Mouse (Mus musculus) inflammation-experienced regulatory T-cells, adult 6 months (primary cell): ENCODE results near the gene Wdhd1. TPM values are rescaled to one million over a fixed set of nuclear protein-coding genes. Genes with fewer than 3 reads are reported as not detected.

ENCODE experiments used
- ATAC-seq: one replicate; pipeline ENCODE4 v1.8.0; 2017
- polyA plus RNA-seq, 3 experiments: library from polyadenylated mRNA; unstranded; fragments of 100-300 nt; shearing (Covaris generic); gene quantifications; one replicate each; pipeline ENCODE4 v1.2.1; 2017

Gene Wdhd1
- polyA plus RNA-seq, 3 experiments from 2014 or later: 16.0 to 32.0 (median 17.7) TPM

GRCm38 (mm10) chr14:47220231-47221025 is 56.2 kb downstream of the Wdhd1 start:
- ATAC-seq: no peak

DNA sequence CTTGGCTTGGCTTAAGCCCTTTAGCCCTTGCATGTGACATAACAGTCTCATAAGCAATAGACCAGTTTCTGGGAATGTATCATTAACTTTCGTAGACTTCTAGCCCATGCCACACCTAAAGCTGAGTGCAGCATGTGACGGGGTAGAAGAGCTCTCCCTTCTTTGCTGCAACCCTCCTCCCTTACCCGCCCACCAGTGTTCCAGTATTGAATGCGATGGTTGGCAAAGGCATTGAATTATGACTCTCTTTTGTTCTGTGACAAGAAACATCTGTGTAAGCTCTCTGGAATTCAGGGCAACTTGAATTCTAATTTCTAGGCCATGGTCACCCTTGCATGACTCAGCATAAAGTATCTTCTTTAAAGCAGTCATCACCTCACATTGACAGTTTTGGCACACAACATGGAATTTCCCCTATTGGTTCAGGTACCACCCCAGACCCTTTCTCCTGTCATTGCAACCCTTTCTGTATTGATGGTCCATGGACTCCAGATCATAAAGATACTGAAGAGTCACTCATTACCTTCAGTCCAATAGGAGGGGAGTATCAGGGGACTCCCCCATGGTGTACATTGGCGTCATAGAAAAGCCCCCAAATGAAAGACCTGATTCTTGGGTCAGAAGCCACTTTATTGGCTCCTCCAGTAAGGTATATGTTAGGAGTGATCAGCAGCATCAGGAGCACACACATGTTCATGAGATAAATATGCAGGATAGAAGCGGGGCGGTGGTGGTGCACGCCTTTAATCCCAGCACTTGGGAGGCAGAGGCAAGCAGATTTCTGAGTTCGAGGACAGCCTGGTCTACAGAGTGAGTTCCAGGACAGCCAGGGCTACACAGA is 57.7 kb downstream of the Wdhd1 start:
- no peak for ATAC-seq

DNA sequence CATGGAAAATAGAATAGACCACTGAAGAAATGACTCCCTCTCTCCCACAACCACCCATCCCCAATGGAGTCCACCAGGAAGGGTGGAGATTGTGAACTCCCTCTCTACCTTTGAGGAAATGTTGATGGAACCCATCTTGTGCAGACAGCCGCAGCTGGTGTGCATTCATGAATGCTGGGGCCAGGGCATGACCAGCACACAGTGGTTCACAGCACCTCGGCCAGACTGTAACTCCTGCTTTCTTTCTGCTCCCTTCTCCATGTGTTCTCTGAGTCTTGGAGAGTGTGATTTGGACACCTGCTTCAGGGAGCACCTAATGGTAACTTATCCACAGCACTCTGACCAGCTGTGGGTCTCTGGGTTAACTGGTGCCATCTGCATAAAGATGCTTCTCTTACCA is 60.1 kb downstream of the Wdhd1 start:
- ATAC-seq: no peak

DNA sequence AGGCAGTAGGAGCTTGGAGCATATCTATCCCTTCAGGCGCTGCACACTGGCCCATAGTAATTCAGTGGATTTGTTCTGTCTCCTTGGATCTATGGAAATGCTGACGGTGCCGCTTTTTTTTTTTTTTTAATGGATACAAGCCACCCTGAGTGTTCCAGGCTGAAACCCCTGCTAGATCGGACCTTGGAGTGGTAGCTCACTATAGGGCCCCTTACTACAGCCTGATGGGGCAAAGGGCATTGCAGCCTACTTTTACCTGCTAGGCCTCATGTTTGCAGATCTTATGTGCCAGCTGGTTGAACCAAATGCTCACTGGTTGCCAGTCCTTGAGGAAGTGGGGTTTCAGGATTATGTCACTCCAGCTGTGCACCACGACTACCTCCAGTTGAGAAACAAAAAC is 62.3 kb downstream of the Wdhd1 start:
- ATAC-seq: no peak

- ATAC-seq: no peak
These were observed 63.4 kb downstream of the Wdhd1 start for GRCm38 (mm10) chr14:47213305-47213704.

DNA sequence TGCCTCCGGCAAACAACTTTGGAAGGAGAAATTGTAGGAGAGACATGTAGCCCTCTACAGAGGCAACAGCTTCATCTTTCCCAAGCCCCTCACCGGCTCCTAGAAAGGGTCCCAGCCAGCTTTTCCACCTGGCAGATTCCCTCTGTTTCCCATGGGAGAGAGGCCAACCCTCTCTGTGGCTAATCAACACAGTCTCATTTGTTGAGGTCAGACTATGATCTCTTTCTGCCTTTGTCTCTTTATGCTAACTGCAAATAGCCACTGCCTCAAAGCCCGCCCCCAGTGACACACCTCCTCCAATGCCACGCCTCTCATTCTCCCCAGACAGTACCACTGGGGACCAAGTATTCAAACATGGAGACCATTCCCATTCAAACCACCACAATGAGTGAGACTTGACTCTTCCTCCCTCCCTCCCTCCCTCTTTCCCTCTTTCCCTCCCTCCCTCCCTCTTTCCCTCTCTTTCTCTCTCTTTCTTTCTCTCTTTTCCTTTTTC is 66.9 kb downstream of the Wdhd1 start:
- no peak for ATAC-seq

GRCm38 (mm10) chr14:47208564-47209493 is 67.8 kb downstream of the Wdhd1 start:
- no peak for ATAC-seq

DNA sequence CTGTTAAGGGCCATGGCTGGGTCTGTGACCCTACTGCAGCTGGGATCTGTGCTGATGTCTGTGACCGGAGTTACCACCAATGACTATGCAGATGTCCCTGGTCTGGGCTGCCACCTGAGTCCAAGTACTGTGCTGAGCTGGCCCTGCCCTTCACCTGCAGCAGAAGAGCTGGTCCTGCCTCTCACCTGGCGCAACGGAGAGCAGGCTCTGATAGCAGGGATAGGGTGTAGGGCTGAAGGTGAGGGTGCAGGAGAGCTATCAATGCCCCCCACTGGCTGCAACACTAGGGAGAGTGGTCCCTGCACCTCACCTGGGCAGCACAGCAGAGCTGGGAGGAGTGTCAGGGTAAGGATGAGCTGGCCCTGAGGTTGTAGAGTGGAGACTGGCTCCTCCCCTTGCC is 70.1 kb downstream of the Wdhd1 start:
- no peak for ATAC-seq

- ATAC-seq: no peak
These were observed 71.2 kb downstream of the Wdhd1 start for GRCm38 (mm10) chr14:47205270-47205972.

DNA sequence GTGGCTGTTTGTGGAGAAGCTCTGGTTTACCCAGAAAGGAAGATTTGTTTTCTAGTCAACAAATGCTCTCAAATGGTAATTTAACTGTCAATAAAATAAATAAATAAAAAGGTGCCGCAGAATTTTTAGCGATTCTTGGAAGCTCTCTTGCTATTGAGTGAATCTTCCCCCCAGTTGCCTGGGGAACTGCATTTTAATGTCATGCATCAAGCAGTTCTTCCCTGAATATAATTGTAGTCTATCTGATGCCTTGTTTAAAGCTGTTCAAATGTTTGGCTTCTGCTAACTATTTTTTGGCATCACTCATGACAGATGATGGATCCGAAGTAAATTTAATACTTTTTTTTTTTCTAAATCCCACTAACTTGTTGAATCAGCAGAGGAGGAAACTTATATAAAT is 79.3 kb downstream of the Wdhd1 start:
- no peak for ATAC-seq

DNA sequence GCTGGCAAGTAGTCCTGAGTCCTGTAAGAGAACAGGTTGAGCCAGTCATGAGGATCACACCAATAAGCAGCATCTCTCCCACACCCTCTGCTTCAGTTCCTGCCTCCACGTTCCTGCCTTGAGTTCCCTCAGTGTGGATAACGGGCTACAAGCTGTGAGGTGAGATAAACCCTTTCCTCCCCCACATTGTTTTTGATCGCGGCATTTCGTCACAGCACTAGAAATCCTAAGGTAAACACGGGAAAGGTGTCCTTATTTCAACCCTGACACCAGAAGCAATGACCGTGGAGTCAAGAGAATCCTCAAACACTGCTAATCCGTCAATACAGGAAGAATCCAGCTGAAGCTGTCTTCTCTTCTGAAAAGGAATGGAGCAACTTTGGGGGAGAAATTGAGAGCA is 79.9 kb downstream of the Wdhd1 start:
- no peak for ATAC-seq

GRCm38 (mm10) chr14:47194096-47194495 is 82.6 kb downstream of the Wdhd1 start:
- no peak for ATAC-seq

GRCm38 (mm10) chr14:47193506-47193905 is 83.2 kb downstream of the Wdhd1 start:
- no peak for ATAC-seq

- no peak for ATAC-seq
These were observed 84.8 kb downstream of the Wdhd1 start for GRCm38 (mm10) chr14:47191861-47192260.

Other genes starting within 250 kb of the Wdhd1 start
- gene Gch1, start 87.4 kb downstream of the Wdhd1 start, polyA plus RNA-seq: 1 to 10 TPM; 2.3 to 4.1 (median 3.8) TPM
- gene Socs4, start 74 bp upstream of the Wdhd1 start, polyA plus RNA-seq: 1 to 10 TPM; 5.3 to 6.0 (median 6.0) TPM
- 10 to 100 TPM; 45.2 to 52.2 (median 49.0) TPM for gene Mapk1ip1l, start 21.4 kb upstream of the Wdhd1 start, polyA plus RNA-seq
- 100 to 1,000 TPM in 1 of 3 experiments, 10 to 100 TPM in 1, 1 to 10 TPM in 1; 7.1 to 195 (median 12.4) TPM for gene Lgals3, start 90.9 kb upstream of the Wdhd1 start, polyA plus RNA-seq
- 10 to 100 TPM in 2 of 3 experiments, 1 to 10 TPM in 1; 9.9 to 33.6 (median 14.7) TPM for gene Dlgap5, start 141.6 kb upstream of the Wdhd1 start, polyA plus RNA-seq
- gene Fbxo34, start 173.6 kb upstream of the Wdhd1 start, polyA plus RNA-seq: 10 to 100 TPM in 1 of 3 experiments, 1 to 10 TPM in 2; 8.7 to 10.3 (median 9.4) TPM